Mouse (Mus musculus): ENCODE measurements around the gene Zbtb24. TPM values are rescaled to one million over a fixed set of nuclear protein-coding genes. Genes with fewer than 3 reads are reported as not detected.
"Not testable (repeated sequence)": the region's sequence is repeated elsewhere in the genome, so short reads cannot be mapped to it uniquely, and the experiment has no call there.

The Zbtb24 gene
- total RNA-seq (2015): 10.4 and 12.6 TPM in 2 replicates
- 15.9 and 21.9 TPM in 2 replicates for total RNA-seq (2017)

DNA sequence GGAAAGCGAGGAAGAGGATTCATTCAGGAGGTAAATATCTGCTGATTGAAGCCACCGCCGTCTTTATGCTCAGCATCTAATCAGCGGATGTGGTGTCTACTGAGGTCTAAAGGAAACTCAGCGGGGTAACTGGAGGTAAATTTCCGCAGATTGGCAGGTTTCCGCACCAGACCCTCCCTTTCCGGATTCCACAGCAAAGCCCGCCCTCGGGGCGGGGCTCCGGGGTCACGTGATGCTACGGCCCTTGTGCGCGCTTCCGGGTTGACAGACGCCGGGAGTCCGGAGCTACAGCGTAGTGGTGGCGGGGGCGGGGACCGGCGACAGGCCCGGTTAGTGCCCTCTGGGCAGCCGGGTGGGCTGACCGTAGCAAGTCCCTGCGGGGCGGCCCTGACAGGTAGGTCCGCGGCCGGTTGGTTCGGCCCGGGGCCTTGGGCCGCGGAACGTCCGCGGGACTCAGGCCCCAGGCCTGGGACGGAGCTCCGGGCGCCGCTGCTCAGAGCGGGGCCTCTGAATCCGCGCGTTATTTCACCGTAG lies at the start of gene Zbtb24:
Gene Zbtb24 (plus strand): TSS at position 247 of the 534 bp plus-strand sequence.
- ATAC-seq (replicated peaks; ENCODE audit: poor library complexity): peak; percentile 95

DNA sequence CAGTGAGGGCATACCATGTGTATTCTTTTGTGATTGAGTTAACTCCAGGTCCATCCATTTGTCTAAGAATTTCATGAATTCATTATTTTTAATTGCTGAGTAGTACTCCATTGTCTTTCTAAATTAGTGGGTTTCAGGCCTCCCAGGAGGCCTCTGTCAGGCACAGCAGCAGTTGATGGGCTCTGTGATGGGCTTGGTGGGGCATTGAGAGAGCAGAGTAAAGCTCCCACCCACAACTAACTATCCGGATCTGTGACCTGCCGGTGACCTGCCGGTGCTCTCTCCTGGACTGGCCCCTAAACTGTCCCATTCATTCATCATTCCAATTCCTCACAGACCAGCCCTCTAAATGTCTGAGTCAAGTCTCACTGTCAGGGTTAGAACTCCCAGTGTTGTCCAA lies 49.1 kb upstream of the Zbtb24 start:
- ATAC-seq (replicated peaks; ENCODE audit: poor library complexity): no peak

- ATAC-seq (replicated peaks; ENCODE audit: poor library complexity): no peak
Measured at GRCm38 (mm10) chr10:41403364-41403763, 46.8 kb upstream of the Zbtb24 start.

GRCm38 (mm10) chr10:41403893-41404612 lies 46.1 kb upstream of the Zbtb24 start:
- no peak for ATAC-seq (replicated peaks; ENCODE audit: poor library complexity)

GRCm38 (mm10) chr10:41410176-41410575 lies 40.0 kb upstream of the Zbtb24 start:
- ATAC-seq (replicated peaks; ENCODE audit: poor library complexity): not testable (repeated sequence)

DNA sequence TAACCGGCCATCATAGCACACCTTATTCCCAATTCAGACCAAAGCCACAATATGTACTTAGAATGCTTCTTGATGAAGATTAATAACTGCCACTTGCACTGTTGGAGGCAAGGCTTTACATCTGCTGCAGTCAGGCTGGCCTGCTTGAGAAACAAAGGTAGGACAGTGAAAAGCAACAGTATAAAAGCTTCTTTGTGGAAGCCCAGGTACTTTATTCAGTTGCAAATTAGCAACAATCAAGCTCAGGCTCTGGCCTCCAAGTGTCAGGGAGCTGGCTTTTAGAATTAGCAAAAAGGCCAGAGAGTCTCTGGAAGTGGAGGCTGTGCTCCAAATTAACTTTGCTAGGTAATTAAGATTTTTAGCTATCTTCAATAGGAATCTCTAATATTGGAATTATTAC lies 39.4 kb upstream of the Zbtb24 start:
- ATAC-seq (replicated peaks; ENCODE audit: poor library complexity): not testable (repeated sequence)

- ATAC-seq (replicated peaks; ENCODE audit: poor library complexity): not testable (repeated sequence)
Measured at GRCm38 (mm10) chr10:41413471-41413870, 36.7 kb upstream of the Zbtb24 start.

GRCm38 (mm10) chr10:41415368-41415767 lies 34.8 kb upstream of the Zbtb24 start:
- not testable (repeated sequence) for ATAC-seq (replicated peaks; ENCODE audit: poor library complexity)

GRCm38 (mm10) chr10:41420496-41421200 lies 29.5 kb upstream of the Zbtb24 start:
- ATAC-seq (replicated peaks; ENCODE audit: poor library complexity): no peak

DNA sequence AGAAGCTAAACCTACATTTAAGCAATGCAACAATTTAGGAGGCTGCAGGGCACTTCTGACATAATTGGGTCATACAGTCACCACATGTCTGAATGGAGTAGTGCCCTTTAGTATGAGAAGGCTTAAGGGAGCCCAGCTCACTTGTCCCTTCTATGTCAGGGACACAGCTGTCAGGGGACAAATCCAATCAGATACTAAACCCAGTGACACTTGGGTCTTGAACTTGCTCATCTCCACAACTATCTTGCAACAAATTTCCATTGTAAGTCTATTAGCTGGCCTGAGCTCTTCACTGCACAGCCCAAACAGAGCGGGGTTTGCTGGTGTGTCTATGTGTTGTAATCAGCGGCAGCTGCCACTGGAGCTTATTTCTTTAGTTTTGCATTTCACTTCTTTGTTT lies 26.5 kb upstream of the Zbtb24 start:
- ATAC-seq (replicated peaks; ENCODE audit: poor library complexity): no peak

DNA sequence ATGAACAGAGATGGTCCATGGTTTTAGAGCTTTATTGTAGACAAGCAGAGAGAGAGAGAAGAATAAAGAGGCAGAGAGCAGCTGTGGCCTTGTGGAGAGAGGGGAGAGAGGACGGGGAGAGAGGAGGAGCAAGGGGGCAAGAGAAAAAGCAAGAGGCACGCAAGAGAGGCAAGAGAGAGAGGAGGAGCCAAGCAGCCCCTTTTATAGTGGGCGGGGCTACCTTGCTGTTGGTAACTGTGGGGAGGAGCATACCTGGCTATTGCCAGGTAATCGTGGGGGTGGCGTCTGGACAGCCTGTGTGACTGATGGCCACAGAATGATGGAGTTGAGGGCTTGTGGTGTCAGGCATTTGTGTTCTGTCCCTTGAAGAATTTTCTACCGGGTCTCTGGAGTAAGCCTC lies 23.8 kb upstream of the Zbtb24 start:
- no peak for ATAC-seq (replicated peaks; ENCODE audit: poor library complexity)

DNA sequence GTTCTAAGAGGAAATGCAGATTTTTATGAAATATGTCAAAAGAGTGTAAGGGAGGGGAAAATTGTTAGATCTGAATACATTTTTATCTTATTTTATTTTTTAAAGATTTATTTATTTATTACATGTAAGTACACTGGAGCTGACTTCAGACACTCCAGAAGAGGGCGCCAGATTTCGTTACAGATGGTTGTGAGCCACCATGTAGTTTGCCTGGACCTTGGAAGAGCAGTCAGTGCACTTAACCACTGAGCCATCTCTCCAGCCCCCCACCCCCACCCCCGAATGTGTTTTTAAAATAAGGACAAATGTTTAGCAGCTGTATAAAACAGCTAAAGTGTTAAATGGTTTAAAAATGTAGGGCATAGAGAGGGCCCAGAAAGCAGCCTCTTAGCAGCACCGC lies 15.6 kb upstream of the Zbtb24 start:
- ATAC-seq (replicated peaks; ENCODE audit: poor library complexity): no peak

DNA sequence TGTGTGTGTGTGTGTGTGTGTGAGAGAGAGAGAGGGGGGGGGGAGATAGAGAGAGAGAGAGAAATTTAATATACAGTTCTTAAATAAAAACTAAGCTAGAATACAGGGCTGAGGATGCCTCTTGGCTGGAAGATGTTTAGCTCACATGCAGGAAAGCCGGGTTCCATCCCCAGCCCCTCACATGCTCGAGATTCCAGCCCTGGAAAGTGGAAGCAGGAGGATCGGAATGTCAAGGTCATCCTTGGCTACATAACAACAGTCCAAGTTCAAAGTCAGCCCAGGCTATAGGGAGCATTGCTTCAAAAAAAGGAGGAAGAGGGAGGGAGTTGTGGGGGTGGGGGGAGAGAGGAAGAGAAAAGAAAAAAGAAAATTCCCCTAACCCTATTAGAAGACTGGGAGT lies 15.0 kb upstream of the Zbtb24 start:
- ATAC-seq (replicated peaks; ENCODE audit: poor library complexity): no peak

- ATAC-seq (replicated peaks; ENCODE audit: poor library complexity): no peak
Measured at GRCm38 (mm10) chr10:41448216-41448615, 2.0 kb upstream of the Zbtb24 start.

DNA sequence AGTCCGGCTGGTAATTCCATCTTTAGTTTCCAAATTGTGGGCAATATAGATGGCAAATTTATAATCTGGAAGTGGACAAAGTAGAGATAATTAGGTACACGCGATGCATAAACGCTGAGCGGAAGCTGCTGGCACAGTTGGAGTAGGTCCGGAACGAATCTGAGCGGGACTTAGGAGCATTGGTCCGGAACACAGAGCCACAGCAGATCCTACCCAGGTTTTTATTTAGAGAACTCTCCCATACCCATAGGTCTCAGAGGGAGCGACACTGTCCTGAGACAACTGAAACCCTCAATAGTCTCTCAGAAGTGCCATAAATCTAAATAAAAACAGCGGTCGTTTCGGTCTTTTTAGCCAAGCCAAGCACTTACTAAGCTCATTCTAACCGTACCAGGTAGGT lies 499 bp upstream of the Zbtb24 start:
- ATAC-seq (replicated peaks; ENCODE audit: poor library complexity): peak; percentile 26; the same call in 1 of the 2 replicates

DNA sequence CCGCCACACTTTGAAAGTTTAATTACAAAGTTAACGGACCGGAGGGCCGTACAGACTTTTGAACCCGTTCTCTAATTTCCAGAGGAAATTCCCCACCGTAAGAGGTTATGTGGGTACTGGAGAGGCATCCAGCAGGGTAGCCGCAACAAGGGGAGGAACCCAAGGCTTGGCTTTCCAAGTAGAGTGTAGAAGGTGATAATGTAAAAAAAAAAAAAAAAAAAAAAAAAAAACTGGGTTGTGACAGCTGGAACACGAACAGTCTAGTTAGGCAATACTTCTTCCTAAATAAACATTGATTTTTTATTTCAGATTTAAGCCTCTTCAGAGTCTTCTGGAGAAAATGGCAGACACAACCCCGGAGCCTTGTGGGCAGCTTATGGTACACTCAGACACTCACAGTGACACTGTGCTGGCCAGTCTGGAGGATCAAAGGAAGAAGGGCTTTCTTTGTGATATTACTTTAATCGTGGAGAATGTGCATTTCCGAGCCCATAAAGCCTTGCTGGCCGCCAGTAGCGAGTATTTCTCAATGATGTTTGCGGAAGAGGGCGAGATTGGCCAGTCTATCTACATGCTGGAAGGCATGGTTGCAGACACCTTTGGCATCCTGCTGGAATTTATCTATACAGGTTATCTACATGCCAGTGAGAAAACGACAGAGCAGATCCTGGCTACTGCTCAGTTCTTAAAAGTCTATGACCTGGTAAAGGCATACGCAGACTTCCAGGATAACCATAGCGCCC lies 768 bp downstream of the Zbtb24 start:
- ATAC-seq (replicated peaks; ENCODE audit: poor library complexity): no peak

DNA sequence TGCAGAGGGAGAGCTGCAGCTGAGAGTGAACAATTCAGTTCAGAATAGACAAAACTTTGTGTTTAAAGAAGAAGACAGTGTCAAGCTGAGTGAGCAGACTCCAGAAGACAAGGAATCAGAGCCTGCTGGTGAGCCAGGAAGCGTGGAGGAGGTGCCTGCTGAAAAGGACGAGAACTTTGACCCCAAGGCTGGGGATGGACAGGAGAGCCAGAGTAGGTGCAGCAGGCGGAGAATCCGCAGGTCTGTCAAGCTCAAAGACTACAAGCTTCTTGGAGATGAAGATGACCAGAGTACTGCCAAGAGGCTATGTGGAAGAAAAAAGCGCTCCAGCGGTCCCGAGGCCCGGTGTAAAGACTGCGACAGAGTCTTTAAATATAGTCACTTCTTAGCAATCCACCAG lies 1.5 kb downstream of the Zbtb24 start:
- no peak for ATAC-seq (replicated peaks; ENCODE audit: poor library complexity)

- no peak for ATAC-seq (replicated peaks; ENCODE audit: poor library complexity)
Measured at GRCm38 (mm10) chr10:41452791-41453190, 2.6 kb downstream of the Zbtb24 start.

- no peak for ATAC-seq (replicated peaks; ENCODE audit: poor library complexity)
Measured at GRCm38 (mm10) chr10:41459990-41460389, 9.8 kb downstream of the Zbtb24 start.

DNA sequence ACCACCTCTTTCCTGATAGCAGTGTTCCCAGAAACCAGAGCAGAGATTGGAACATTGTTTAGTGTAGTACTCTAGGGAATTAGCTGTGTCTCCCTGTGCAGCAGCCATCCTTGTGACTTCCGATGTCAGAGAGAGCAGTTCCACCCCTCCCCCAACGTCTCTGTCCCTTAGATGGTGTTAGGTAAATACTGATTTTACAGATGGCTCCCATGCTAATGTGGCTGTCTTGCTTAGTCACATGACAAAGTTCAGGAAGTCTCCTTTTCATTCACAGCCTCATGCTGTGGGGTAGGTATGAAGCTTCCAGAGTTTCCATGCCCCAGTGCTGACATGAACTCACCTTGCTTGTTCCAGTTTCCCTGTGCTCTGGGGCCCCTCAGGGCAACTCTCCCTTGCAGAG lies 10.3 kb downstream of the Zbtb24 start:
- ATAC-seq (replicated peaks; ENCODE audit: poor library complexity): no peak

DNA sequence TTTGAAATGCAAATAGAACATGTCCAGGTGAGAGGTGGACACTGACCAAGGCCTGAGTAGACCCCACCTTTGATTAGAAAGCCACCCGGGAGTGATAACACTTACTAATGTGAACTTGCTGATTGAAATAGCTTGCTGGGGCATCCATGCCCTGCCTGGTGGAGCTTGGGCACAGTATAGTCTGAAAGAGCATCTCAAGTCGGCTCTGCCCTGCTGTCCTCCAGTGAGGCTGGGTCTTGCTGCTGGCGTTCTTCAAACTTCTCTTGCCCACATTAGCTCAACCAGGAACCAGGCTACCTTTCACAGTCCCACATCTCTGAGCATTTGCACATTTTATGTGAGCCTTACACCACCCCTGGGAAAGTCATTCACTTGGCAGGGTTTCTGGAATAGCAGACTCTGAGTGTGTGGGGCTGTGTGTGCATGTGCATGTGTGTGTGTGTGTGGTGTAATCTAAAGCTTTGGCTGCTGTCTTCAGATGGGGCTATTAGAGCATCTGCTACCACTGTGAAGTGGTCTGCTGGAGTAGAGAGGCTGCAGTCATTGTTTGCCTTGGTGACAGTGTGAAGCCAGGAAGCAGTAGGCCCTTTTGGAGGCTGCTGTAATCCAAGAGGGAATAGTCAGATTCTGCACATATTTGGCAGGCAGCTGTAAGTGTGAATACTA lies 11.0 kb downstream of the Zbtb24 start:
- no peak for ATAC-seq (replicated peaks; ENCODE audit: poor library complexity)
